Mouse (Mus musculus) forebrain, embryonic 16.5 days (tissue): Measurements from ENCODE around the gene Mybl2. TPM values are rescaled to one million over a fixed set of nuclear protein-coding genes. Genes with fewer than 3 reads are reported as not detected.

Experiments
- ATAC-seq: fragments of 200-750 bp; cut with Nextera tagmentation; 2 replicates; pipeline ENCODE4 v1.8.0; 2017; ENCODE audit warnings: mild to moderate bottlenecking, moderate library complexity
- H3K27ac ChIP-seq: fragments of 300-500 bp; sonication (generic); 2 replicates; pipeline ENCODE4 v1.5.1; 2014; ENCODE audit warnings: low read length, control low read depth
- H3K27me3 ChIP-seq: fragments of 300-500 bp; sonication (generic); replicated peaks from 2 replicates; pipeline ENCODE4 v1.6.1; 2014; ENCODE audit warnings: low read length; ENCODE audit not compliant: control insufficient read depth, insufficient read depth
- H3K36me3 ChIP-seq: fragments of 300-500 bp; sonication (generic); 2 replicates; pipeline ENCODE4 v1.6.1; 2014; ENCODE audit not compliant: control insufficient read depth, insufficient read depth
- H3K4me1 ChIP-seq: fragments of 300-500 bp; sonication (generic); replicated peaks from 2 replicates; pipeline ENCODE4 v1.6.1; 2014; ENCODE audit warnings: low read length; ENCODE audit not compliant: control insufficient read depth, insufficient read depth
- H3K4me2 ChIP-seq: fragments of 300-500 bp; sonication (generic); 2 replicates; pipeline ENCODE4 v1.6.1; 2014; ENCODE audit warnings: mild to moderate bottlenecking, low read length, control low read depth
- H3K4me3 ChIP-seq: fragments of 300-500 bp; sonication (generic); replicated peaks from 2 replicates; pipeline ENCODE4 v1.5.1; 2014; ENCODE audit warnings: mild to moderate bottlenecking, low read length, control low read depth
- H3K9ac ChIP-seq: fragments of 300-500 bp; sonication (generic); replicated peaks from 2 replicates; pipeline ENCODE4 v1.6.1; 2014; ENCODE audit warnings: low read depth, low read length, control low read depth
- H3K9me3 ChIP-seq: fragments of 300-500 bp; sonication (generic); 2 replicates; pipeline ENCODE4 v1.6.1; 2016; ENCODE audit warnings: low read length; ENCODE audit not compliant: control insufficient read depth
- WGBS: fragments of 180-500 bp; shearing (Covaris S2); extraction: QIAGEN DNeasy Blood & Tissue Kit; methylation state at CpG from one replicate; pipeline ENCODE4 v1.1.7; 2014; 5-methylcytosine and 5-hydroxymethylcytosine counted together
- polyA plus RNA-seq: library from polyadenylated mRNA; unstranded; fragments of >200 nt; fragmentation: Nextera tagmentation; extraction: Ambion mirVana; gene quantifications from 2 replicates; pipeline ENCODE4 v1.2.1, GENCODE M21; 2015

Gene Mybl2
- polyA plus RNA-seq, 1 experiment from 2014 or later: 9.9 TPM

GRCm38 (mm10) chr2:163062119-163062508, 7.6 kb downstream of the Mybl2 start:
- WGBS: 63% methylated on average over 6 of the region's 6 CpGs
- H3K9ac ChIP-seq: no peak overlapping the region
- H3K36me3 ChIP-seq: no peaks in the 10 kb centered on the region
- no peaks in the 10 kb centered on the region for H3K4me1 ChIP-seq
- H3K4me3 ChIP-seq: no peak overlapping the region
- H3K4me2 ChIP-seq: no peak overlapping the region
- H3K27ac ChIP-seq: no peak overlapping the region
- H3K27me3 ChIP-seq: no peaks in the 10 kb centered on the region
- no peaks in the 10 kb centered on the region for H3K9me3 ChIP-seq
- no peak for ATAC-seq

- Histone ChIP-seq H3K36me3 (no peaks in the 10 kb centered on the region), H3K27ac (no peak overlapping the region), H3K27me3 (no peaks in the 10 kb centered on the region), H3K4me2 (no peak overlapping the region), H3K9me3 (no peaks in the 10 kb centered on the region), H3K4me1 (no peaks in the 10 kb centered on the region), H3K4me3 (no peak overlapping the region), H3K9ac (no peak overlapping the region)
- ATAC-seq: no peak
- WGBS: 89% methylated on average over 6 of the region's 6 CpGs
These were observed 11.8 kb downstream of the Mybl2 start for GRCm38 (mm10) chr2:163066326-163066725.

GRCm38 (mm10) chr2:163067233-163067632, 12.7 kb downstream of the Mybl2 start:
- ATAC-seq: no peak
- no peak overlapping the region for H3K27ac ChIP-seq
- H3K4me3 ChIP-seq: no peak overlapping the region
- H3K27me3 ChIP-seq: no peaks in the 10 kb centered on the region
- H3K4me2 ChIP-seq: no peak overlapping the region
- H3K4me1 ChIP-seq: no peaks in the 10 kb centered on the region
- no peaks in the 10 kb centered on the region for H3K36me3 ChIP-seq
- no peak overlapping the region for H3K9ac ChIP-seq
- 90% methylated on average over 1 of the region's 1 CpGs for WGBS
- H3K9me3 ChIP-seq: no peaks in the 10 kb centered on the region

- H3K9ac ChIP-seq: no peak overlapping the region
- no peak overlapping the region for H3K4me2 ChIP-seq
- no peak overlapping the region for H3K4me3 ChIP-seq
- WGBS: 82% methylated on average over 3 of the region's 3 CpGs
- no peak overlapping the region for H3K27ac ChIP-seq
- no peaks in the 10 kb centered on the region for H3K36me3 ChIP-seq
- no peak for ATAC-seq
- H3K9me3 ChIP-seq: no peaks in the 10 kb centered on the region
- H3K27me3 ChIP-seq: no peaks in the 10 kb centered on the region
- H3K4me1 ChIP-seq: no peaks in the 10 kb centered on the region
These were observed 15.7 kb downstream of the Mybl2 start for GRCm38 (mm10) chr2:163070213-163070612.

GRCm38 (mm10) chr2:163071590-163071989, 17.1 kb downstream of the Mybl2 start:
- no peaks in the 10 kb centered on the region for H3K4me1 ChIP-seq
- H3K9me3 ChIP-seq: no peaks in the 10 kb centered on the region
- ATAC-seq: no peak
- no peaks in the 10 kb centered on the region for H3K27me3 ChIP-seq
- no peaks in the 10 kb centered on the region for H3K36me3 ChIP-seq
- WGBS: 96% methylated on average over 3 of the region's 3 CpGs
- H3K9ac ChIP-seq: no peak overlapping the region
- no peak overlapping the region for H3K4me2 ChIP-seq
- H3K4me3 ChIP-seq: no peak overlapping the region
- no peak overlapping the region for H3K27ac ChIP-seq

GRCm38 (mm10) chr2:163073023-163073757, 18.7 kb downstream of the Mybl2 start:
- H3K27me3 ChIP-seq: no peaks in the 10 kb centered on the region
- H3K4me1 ChIP-seq: no peaks in the 10 kb centered on the region
- no peaks in the 10 kb centered on the region for H3K36me3 ChIP-seq
- H3K4me2 ChIP-seq: no peak overlapping the region
- no peak overlapping the region for H3K27ac ChIP-seq
- no peak overlapping the region for H3K9ac ChIP-seq
- H3K4me3 ChIP-seq: no peak overlapping the region
- no peak for ATAC-seq
- H3K9me3 ChIP-seq: no peaks in the 10 kb centered on the region
- 99% methylated on average over 9 of the region's 9 CpGs for WGBS

GRCm38 (mm10) chr2:163074006-163074405, 19.5 kb downstream of the Mybl2 start:
- Histone ChIP-seq H3K9me3 (no peaks in the 10 kb centered on the region), H3K9ac (no peak overlapping the region), H3K4me1 (no peaks in the 10 kb centered on the region), H3K27me3 (no peaks in the 10 kb centered on the region), H3K4me2 (no peak overlapping the region), H3K4me3 (no peak overlapping the region), H3K27ac (no peak overlapping the region), H3K36me3 (no peaks in the 10 kb centered on the region)
- WGBS: 79% methylated on average over 7 of the region's 7 CpGs
- ATAC-seq: no peak

- WGBS: 90% methylated on average over 12 of the region's 12 CpGs
- no peaks in the 10 kb centered on the region for H3K36me3 ChIP-seq
These were observed 20.3 kb downstream of the Mybl2 start for GRCm38 (mm10) chr2:163074808-163075207.

GRCm38 (mm10) chr2:163075234-163075633, 20.7 kb downstream of the Mybl2 start:
- H3K27me3 ChIP-seq: no peaks in the 10 kb centered on the region
- ATAC-seq: no peak
- H3K27ac ChIP-seq: no peak overlapping the region
- no peak overlapping the region for H3K4me3 ChIP-seq
- H3K4me1 ChIP-seq: no peaks in the 10 kb centered on the region
- no peaks in the 10 kb centered on the region for H3K36me3 ChIP-seq
- no peak overlapping the region for H3K4me2 ChIP-seq
- 72% methylated on average over 3 of the region's 3 CpGs for WGBS
- no peak overlapping the region for H3K9ac ChIP-seq
- no peaks in the 10 kb centered on the region for H3K9me3 ChIP-seq

More at GRCm38 (mm10) chr2:163074808-163075207, 20.3 kb downstream of the Mybl2 start:
- Histone ChIP-seq H3K9ac (no peak overlapping the region), H3K27ac (no peak overlapping the region), H3K4me1 (no peaks in the 10 kb centered on the region), H3K9me3 (no peaks in the 10 kb centered on the region), H3K27me3 (no peaks in the 10 kb centered on the region), H3K4me2 (no peak overlapping the region), H3K4me3 (no peak overlapping the region)
- no peak for ATAC-seq

GRCm38 (mm10) chr2:163079041-163079440, 24.6 kb downstream of the Mybl2 start:
- Histone ChIP-seq H3K27ac (no peak overlapping the region), H3K4me1 (no peaks in the 10 kb centered on the region), H3K4me3 (no peak overlapping the region), H3K27me3 (no peaks in the 10 kb centered on the region), H3K9ac (no peak overlapping the region), H3K4me2 (no peak overlapping the region), H3K36me3 (no peaks in the 10 kb centered on the region), H3K9me3 (no peaks in the 10 kb centered on the region)
- ATAC-seq: no peak
- WGBS: 98% methylated on average over 4 of the region's 4 CpGs
